Mouse (Mus musculus): Measurements from ENCODE around the gene Esx1.

- TF ChIP-seq CEBPB (IDR thresholded peaks at IDR 0.05; ENCODE audit: insufficient read depth, poor library complexity, severe bottlenecking) (no peak), POLR2A (IDR thresholded peaks at IDR 0.05; ENCODE audit: insufficient read length, low read depth) (no peak), MYOD1 (IDR thresholded peaks at IDR 0.05; ENCODE audit: control insufficient read depth in 1 of 3, insufficient read length in 2 of 3, low read depth in 2 of 3) (no peak), TCF12 (IDR thresholded peaks at IDR 0.05; ENCODE audit: insufficient read depth, poor library complexity, severe bottlenecking) (no peak), REST (IDR thresholded peaks at IDR 0.05; ENCODE audit: insufficient read depth, insufficient read length) (no peak), POLR2AphosphoS2 (IDR thresholded peaks at IDR 0.05; ENCODE audit: insufficient read length, low read depth) (no peak), SRF (IDR thresholded peaks at IDR 0.05; ENCODE audit: control insufficient read depth, insufficient read length, low read depth) (no peak), E2F4 (IDR thresholded peaks at IDR 0.05; ENCODE audit: insufficient read depth) (no peak), MAX (IDR thresholded peaks at IDR 0.05; ENCODE audit: low read depth) (no peak)
Measured at GRCm38 (mm10) chrX:137160971-137161370, 39.1 kb upstream of the Esx1 start.
